Comparison of ENCODE assay signal across 9 mouse cellular contexts in genomic region chr19:45737208-45737845, GRCm38 (mm10). TPM values are rescaled to one million over a fixed set of nuclear protein-coding genes. Genes with fewer than 3 reads are reported as not detected.
DNase-seq lines count a peak whose midpoint lies in the region; ATAC-seq and TF ChIP-seq lines count a peak whose summit lies in the region.
"Had no signal": no experiment of that assay in that cellular context is flagged by ENCODE, and none has a peak within 500 bp of the region (broad histone marks: within the 10 kb centered on the region; RNA-seq: fewer than 3 reads in every experiment).

No protein-coding gene starts in this region.

- no peaks in the 10 kb centered on the region; the same call in 1 of the 2 replicates for H3K27me3 ChIP-seq in testis, adult 2 months (ENCODE audit: control insufficient read depth, insufficient read depth, low read length)
- H3K27me3 ChIP-seq in liver, embryonic 13.5 days: peaks cover 100% of the 10 kb centered on the region

- peak overlapping the region; percentile 33 for H3K4me2 ChIP-seq in liver, embryonic 13.5 days

- no peaks in the 10 kb centered on the region for H3K36me3 ChIP-seq in testis, adult 2 months (ENCODE audit: control insufficient read depth, insufficient read depth, low read length)
- H3K36me3 ChIP-seq in liver, embryonic 13.5 days: no peaks in the 10 kb centered on the region

- peak overlapping the region; percentile 54 for H3K4me3 ChIP-seq in testis, adult 2 months (ENCODE audit: control insufficient read depth, low read depth, low read length)
- H3K4me3 ChIP-seq in liver, embryonic 13.5 days (replicated peaks): peak overlapping the region; percentile 29

- H3K9me3 ChIP-seq in liver, embryonic 13.5 days (replicated peaks): no peaks in the 10 kb centered on the region

- peaks cover 28% of the 10 kb centered on the region for H3K4me1 ChIP-seq in testis, adult 2 months (ENCODE audit: control insufficient read depth, insufficient read depth, low read length)
- peaks cover 19% of the 10 kb centered on the region for H3K4me1 ChIP-seq in liver, embryonic 13.5 days (replicated peaks)

- DNase-seq in cerebellum, postnatal 10 days: peak; percentile 65 to 78
- no peak for DNase-seq in cerebellum, adult 11 months
- DNase-seq in testis, postnatal 14 days (ENCODE audit: low spot score): no peak
- DNase-seq in liver, embryonic 13.5 days: no peak
- DNase-seq in thymus, postnatal 14 days: peak; percentile 50
- DNase-seq in right cerebral cortex, postnatal 10 days (ENCODE audit: low spot score in 2 of 2): no peak
- no peak for DNase-seq in gastrocnemius, adult 8-10 months (ENCODE audit: low spot score in 2 of 2)

- H3K9ac ChIP-seq in liver, embryonic 13.5 days: no peak overlapping the region

- WGBS in liver, embryonic 13.5 days (ENCODE audit: insufficient replicate concordance): 24% methylated on average over 23 of the region's 23 CpGs

- H3K27ac ChIP-seq in testis, adult 2 months (ENCODE audit: control insufficient read depth, insufficient read depth, low read depth, low read length): no peak overlapping the region
- no peak overlapping the region for H3K27ac ChIP-seq in liver, embryonic 13.5 days

- TF ChIP-seq CTCF in testis, adult 2 months (IDR thresholded peaks at IDR 0.05; ENCODE audit: control insufficient read depth, insufficient read depth, insufficient replicate concordance, low read depth, low read length): no peak

- 0 out of 2 replicates have a peak, but pooled peaks have one; percentile 18 for ATAC-seq in liver, embryonic 13.5 days (ENCODE audit: low read depth)

- TF ChIP-seq POLR2A in testis, adult 2 months (IDR thresholded peaks at IDR 0.05; ENCODE audit: control insufficient read depth, low read depth, low read length): no peak

RNA-seq across cellular contexts. Expression of gene Fgf8, which starts 5.4 kb away (rescaled TPM):
- polyA plus RNA-seq in testis, adult 2 months (2012; rRNA removed): 1.4 and 1.5 TPM in 2 replicates
- not detected in 2 replicates for polyA plus RNA-seq in liver, embryonic 13.5 days (2015; fragmentation: Nextera tagmentation; extraction: Ambion mirVana)
- not detected for total RNA-seq in gastrocnemius, adult 8-10 months (2022)
- total RNA-seq: left cerebral cortex, adult 8-10 months had no signal

RNA-seq across cellular contexts. Expression of gene Npm3, which starts 12.1 kb away (rescaled TPM):
- 212 and 245 TPM in 2 replicates for polyA plus RNA-seq in testis, adult 2 months (2012; rRNA removed)
- polyA plus RNA-seq in liver, embryonic 13.5 days (2015; fragmentation: Nextera tagmentation; extraction: Ambion mirVana): 13.9 and 15.4 TPM in 2 replicates
- 10 to 100 TPM; 10.8 to 14.0 (median 12.7) TPM for total RNA-seq in gastrocnemius, adult 8-10 months (2022)

RNA-seq across cellular contexts. Expression of gene Mgea5, which starts 46.3 kb away (rescaled TPM):
- polyA plus RNA-seq in testis, adult 2 months (2012; rRNA removed): 52.2 and 56.7 TPM in 2 replicates
- polyA plus RNA-seq in liver, embryonic 13.5 days (2015; fragmentation: Nextera tagmentation; extraction: Ambion mirVana): 17.7 and 19.1 TPM in 2 replicates
- 10 to 100 TPM; 32.7 to 43.3 (median 39.8) TPM for total RNA-seq in gastrocnemius, adult 8-10 months (2022)

Comparison
In these comparisons a context has a peak if more than half of its experiments do, and no peak if none do; other contexts are left out.
1. DNase-seq: peak in cerebellum, postnatal 10 days (2 of 2) and thymus, postnatal 14 days (single experiment); none in cerebellum, adult 11 months (single experiment), testis, postnatal 14 days (single experiment), liver, embryonic 13.5 days (single experiment), right cerebral cortex, postnatal 10 days (0 of 2) and gastrocnemius, adult 8-10 months (0 of 2).
2. RNA of gene Npm3, which starts 12.1 kb away (polyA plus RNA-seq): 212 to 245 TPM in testis, adult 2 months; 13.9 to 15.4 TPM in liver, embryonic 13.5 days; every median in the first group is over 10 times any median in the second.